Mouse (Mus musculus) layer of hippocampus, adult 9-11 months (tissue): ENCODE measurements around the gene Vmn1r175.
"Not testable (repeated sequence)": the region's sequence is repeated elsewhere in the genome, so short reads cannot be mapped to it uniquely, and the experiment has no call there.

Experiments used
- DNase-seq: peaks from one replicate; pipeline ENCODE4 v3.0.0; 2022

The Vmn1r175 gene

GRCm38 (mm10) chr7:23810543-23810942 lies at the start of gene Vmn1r175:
Gene Vmn1r175, minus strand, starts transcription at chr7:23810643.
- not testable (repeated sequence) for DNase-seq

- DNase-seq, result not testable (repeated sequence)
These were observed 26.8 kb upstream of the Vmn1r175 start, which contains the start of gene Vmn1r176 for GRCm38 (mm10) chr7:23837272-23837671. Gene Vmn1r176, minus strand, starts transcription at chr7:23837372.

GRCm38 (mm10) chr7:23784526-23784925 lies 25.9 kb downstream of the Vmn1r175 start:
- no peak for DNase-seq
